Mouse (Mus musculus): ENCODE data around the gene Cd83. TPM values are rescaled to one million over a fixed set of nuclear protein-coding genes. Genes with fewer than 3 reads are reported as not detected.

Gene Cd83
- total and polyA plus RNA-seq, 3 experiments = 0.05 TPM; not detected in 2

GRCm38 (mm10) chr13:43762901-43763300, 21.7 kb upstream of the Cd83 start:
- no peaks in the 10 kb centered on the region for H3K36me3 ChIP-seq (replicated peaks)
- no peak for ATAC-seq (ENCODE audit: extremely low read depth, insufficient number of reproducible peaks, low FRiP score, poor library complexity, severe bottlenecking)
- no peaks in the 10 kb centered on the region for H3K9me3 ChIP-seq (replicated peaks)
- TF ChIP-seq GATA2 (IDR thresholded peaks at IDR 0.05; ENCODE audit: borderline replicate concordance, low read depth, low read length) = no peak
- TF ChIP-seq TAL1 (conservative IDR thresholded peaks at IDR 0.05; ENCODE audit: low read depth, low read length) = no peak
- TF ChIP-seq POLR2AphosphoS5 (IDR thresholded peaks at IDR 0.05; ENCODE audit: insufficient replicate concordance, low read depth, low read length) = no peak
- TF ChIP-seq GATA1 (IDR thresholded peaks at IDR 0.05; ENCODE audit: borderline replicate concordance, low read length) = no peak
- TF ChIP-seq CTCF (IDR thresholded peaks at IDR 0.05; ENCODE audit: low read depth, low read length) = no peak
- no peak for DNase-seq (ENCODE audit: low spot score)
- H3K4me1 ChIP-seq (ENCODE audit: insufficient read depth, low read depth, low read length) = no peaks in the 10 kb centered on the region
- no peaks in the 10 kb centered on the region for H3K27me3 ChIP-seq (ENCODE audit: insufficient read depth, low read length)
- H3K4me3 ChIP-seq (ENCODE audit: low read depth, low read length) = no peak overlapping the region

DNA sequence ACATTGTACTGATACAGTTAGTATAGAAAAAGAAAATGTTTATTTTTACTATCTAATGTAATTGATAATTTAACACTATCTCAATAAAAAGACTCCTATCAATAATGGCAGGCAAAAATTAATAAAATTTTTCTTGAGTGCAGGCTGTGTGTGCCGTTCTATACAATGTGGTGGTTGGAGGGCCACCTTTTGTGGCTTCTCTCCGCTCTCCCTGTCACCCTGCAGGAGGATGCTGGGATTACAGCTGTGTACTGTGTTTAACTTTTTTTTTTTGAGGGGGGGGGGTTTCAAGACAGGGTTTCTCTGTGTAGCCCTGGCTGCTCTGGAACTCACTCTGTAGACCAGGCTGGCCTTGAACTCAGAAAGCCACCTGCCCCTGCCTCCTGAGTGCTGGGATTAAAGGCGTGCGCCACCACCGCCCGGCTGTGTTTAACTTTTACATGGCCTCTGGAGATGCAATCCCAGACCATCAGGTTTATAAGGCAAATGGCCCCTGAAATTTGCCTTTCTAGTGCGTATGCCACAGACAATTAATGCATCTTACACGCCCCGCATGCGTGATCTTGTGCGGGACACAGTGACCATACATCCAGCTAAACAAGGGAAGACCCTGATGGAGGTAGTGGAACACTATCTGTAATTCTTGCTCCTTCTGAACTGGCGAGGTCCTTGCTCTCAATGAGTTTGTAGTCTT, 21.1 kb upstream of the Cd83 start:
- Histone ChIP-seq H3K27me3 (ENCODE audit: insufficient read depth, low read length) (no peaks in the 10 kb centered on the region), H3K36me3 (replicated peaks) (no peaks in the 10 kb centered on the region), H3K4me3 (ENCODE audit: low read depth, low read length) (no peak overlapping the region), H3K4me1 (ENCODE audit: insufficient read depth, low read depth, low read length) (no peaks in the 10 kb centered on the region), H3K9me3 (replicated peaks) (no peaks in the 10 kb centered on the region)
- no peak for ATAC-seq (ENCODE audit: extremely low read depth, insufficient number of reproducible peaks, low FRiP score, poor library complexity, severe bottlenecking)
- TF ChIP-seq TAL1 (conservative IDR thresholded peaks at IDR 0.05; ENCODE audit: low read depth, low read length) (no peak), GATA1 (IDR thresholded peaks at IDR 0.05; ENCODE audit: borderline replicate concordance, low read length) (no peak), POLR2AphosphoS5 (IDR thresholded peaks at IDR 0.05; ENCODE audit: insufficient replicate concordance, low read depth, low read length) (no peak), CTCF (IDR thresholded peaks at IDR 0.05; ENCODE audit: low read depth, low read length) (no peak), GATA2 (IDR thresholded peaks at IDR 0.05; ENCODE audit: borderline replicate concordance, low read depth, low read length) (no peak)
- DNase-seq (ENCODE audit: low spot score) = no peak

GRCm38 (mm10) chr13:43763995-43764579, 20.5 kb upstream of the Cd83 start:
- H3K27me3 ChIP-seq (ENCODE audit: insufficient read depth, low read length) = no peaks in the 10 kb centered on the region
- ATAC-seq (ENCODE audit: extremely low read depth, insufficient number of reproducible peaks, low FRiP score, poor library complexity, severe bottlenecking) (no peak), DNase-seq (ENCODE audit: low spot score) (no peak)
- no peak overlapping the region for H3K4me3 ChIP-seq (ENCODE audit: low read depth, low read length)
- no peaks in the 10 kb centered on the region for H3K36me3 ChIP-seq (replicated peaks)
- no peaks in the 10 kb centered on the region for H3K9me3 ChIP-seq (replicated peaks)
- TF ChIP-seq TAL1 (conservative IDR thresholded peaks at IDR 0.05; ENCODE audit: low read depth, low read length) (no peak), CTCF (IDR thresholded peaks at IDR 0.05; ENCODE audit: low read depth, low read length) (no peak), POLR2AphosphoS5 (IDR thresholded peaks at IDR 0.05; ENCODE audit: insufficient replicate concordance, low read depth, low read length) (no peak), GATA1 (IDR thresholded peaks at IDR 0.05; ENCODE audit: borderline replicate concordance, low read length) (no peak), GATA2 (IDR thresholded peaks at IDR 0.05; ENCODE audit: borderline replicate concordance, low read depth, low read length) (no peak)
- H3K4me1 ChIP-seq (ENCODE audit: insufficient read depth, low read depth, low read length) = no peaks in the 10 kb centered on the region

- DNase-seq (ENCODE audit: low spot score) = no peak
- TF ChIP-seq CTCF (IDR thresholded peaks at IDR 0.05; ENCODE audit: low read depth, low read length) (no peak), GATA2 (IDR thresholded peaks at IDR 0.05; ENCODE audit: borderline replicate concordance, low read depth, low read length) (no peak), TAL1 (conservative IDR thresholded peaks at IDR 0.05; ENCODE audit: low read depth, low read length) (no peak), POLR2AphosphoS5 (IDR thresholded peaks at IDR 0.05; ENCODE audit: insufficient replicate concordance, low read depth, low read length) (no peak), GATA1 (IDR thresholded peaks at IDR 0.05; ENCODE audit: borderline replicate concordance, low read length) (no peak)
- Histone ChIP-seq H3K4me3 (ENCODE audit: low read depth, low read length) (no peak overlapping the region), H3K36me3 (replicated peaks) (no peaks in the 10 kb centered on the region), H3K27me3 (ENCODE audit: insufficient read depth, low read length) (no peaks in the 10 kb centered on the region), H3K4me1 (ENCODE audit: insufficient read depth, low read depth, low read length) (no peaks in the 10 kb centered on the region), H3K9me3 (replicated peaks) (no peaks in the 10 kb centered on the region)
- ATAC-seq (ENCODE audit: extremely low read depth, insufficient number of reproducible peaks, low FRiP score, poor library complexity, severe bottlenecking) = no peak
Observed at GRCm38 (mm10) chr13:43765293-43765814, 19.2 kb upstream of the Cd83 start.

GRCm38 (mm10) chr13:43766786-43767680, 17.5 kb upstream of the Cd83 start:
- Histone ChIP-seq H3K4me3 (ENCODE audit: low read depth, low read length) (no peak overlapping the region), H3K36me3 (replicated peaks) (no peaks in the 10 kb centered on the region), H3K27me3 (ENCODE audit: insufficient read depth, low read length) (no peaks in the 10 kb centered on the region), H3K9me3 (replicated peaks) (no peaks in the 10 kb centered on the region), H3K4me1 (ENCODE audit: insufficient read depth, low read depth, low read length) (no peaks in the 10 kb centered on the region)
- TF ChIP-seq POLR2AphosphoS5 (IDR thresholded peaks at IDR 0.05; ENCODE audit: insufficient replicate concordance, low read depth, low read length) (no peak), GATA2 (IDR thresholded peaks at IDR 0.05; ENCODE audit: borderline replicate concordance, low read depth, low read length) (no peak), CTCF (IDR thresholded peaks at IDR 0.05; ENCODE audit: low read depth, low read length) (no peak), TAL1 (conservative IDR thresholded peaks at IDR 0.05; ENCODE audit: low read depth, low read length) (no peak), GATA1 (IDR thresholded peaks at IDR 0.05; ENCODE audit: borderline replicate concordance, low read length) (no peak)
- ATAC-seq (ENCODE audit: extremely low read depth, insufficient number of reproducible peaks, low FRiP score, poor library complexity, severe bottlenecking) (no peak), DNase-seq (ENCODE audit: low spot score) (no peak)
